Mouse (Mus musculus) left cerebral cortex, postnatal 14 days (tissue): ENCODE results near the gene Ccdc185. TPM values are rescaled to one million over a fixed set of nuclear protein-coding genes. Genes with fewer than 3 reads are reported as not detected.
A peak's percentile ranks its signal among the peaks of the same experiment; 100 is the strongest.

Experiments used
- DNase-seq, 2 experiments: peaks; one replicate each; pipeline ENCODE4 v3.0.0; 2021 to 2022; ENCODE audit warnings: low spot score in 2 of 2, mixed read lengths in 1 of 2
- intact Hi-C: fragments of 180-260 bp; cut with DNase I; formaldehyde crosslinking; loops from one replicate; pipeline ENCODE4 v1.15.1; 2025
- total RNA-seq, 2 experiments: library from RNA; stranded (reverse); gene quantifications; 2 replicates each; pipeline ENCODE4 v1.2.3; 2021

Gene Ccdc185
- total RNA-seq, 2 experiments from 2014 or later: 0.18 to 0.21 TPM

- intact Hi-C loops: no loop called here
- peak in 1 of 2 experiments; percentile 40 for DNase-seq
Measured at GRCm38 (mm10) chr1:182753694-182754093, 4.7 kb upstream of the Ccdc185 start.

DNA sequence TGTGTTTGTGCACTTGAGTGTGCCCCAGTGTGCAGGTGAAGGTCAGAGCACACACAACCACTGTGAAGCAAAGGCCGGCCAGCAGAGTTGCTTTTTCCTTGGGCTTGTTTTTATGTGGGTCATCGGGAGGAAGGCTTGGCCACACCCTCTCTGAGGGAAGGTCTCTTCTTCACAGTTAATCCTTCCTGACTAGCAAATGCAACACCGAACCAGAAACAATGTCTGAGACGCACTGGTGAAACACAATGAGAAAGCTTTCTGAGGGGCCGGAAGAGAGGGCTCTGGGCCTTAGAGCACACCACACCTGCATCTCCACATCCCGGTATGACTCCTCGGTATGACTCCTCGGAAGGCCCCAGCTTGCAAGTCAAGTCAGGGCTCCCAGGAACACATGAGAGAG lies 2.3 kb upstream of the Ccdc185 start:
- DNase-seq: no peak
- intact Hi-C loops: no loop called here

DNA sequence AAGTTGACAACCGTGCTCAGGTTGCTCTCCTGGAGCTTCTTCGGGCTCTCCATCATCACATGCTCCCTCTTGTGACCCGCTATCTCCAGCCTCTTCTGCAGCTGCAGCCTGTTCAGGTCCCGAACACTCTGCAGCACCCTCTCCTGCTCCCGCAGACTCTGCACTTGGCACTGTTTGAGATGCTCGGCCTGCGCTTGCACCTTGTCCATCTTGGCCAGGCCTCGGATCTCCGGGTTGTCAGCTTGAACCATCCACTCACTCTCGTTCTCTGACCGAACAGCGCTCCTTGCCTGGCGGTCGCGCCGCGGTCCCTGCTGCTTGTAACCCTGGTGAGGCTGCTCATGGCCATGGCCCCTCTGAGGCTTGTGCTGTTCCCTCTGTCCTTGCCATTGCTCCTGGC lies 1.1 kb downstream of the Ccdc185 start:
- no peak for DNase-seq
- intact Hi-C loops: no loop called here

- no peak for DNase-seq
- intact Hi-C loops: no loop called here
Measured at GRCm38 (mm10) chr1:182747081-182747480, 1.9 kb downstream of the Ccdc185 start.

DNA sequence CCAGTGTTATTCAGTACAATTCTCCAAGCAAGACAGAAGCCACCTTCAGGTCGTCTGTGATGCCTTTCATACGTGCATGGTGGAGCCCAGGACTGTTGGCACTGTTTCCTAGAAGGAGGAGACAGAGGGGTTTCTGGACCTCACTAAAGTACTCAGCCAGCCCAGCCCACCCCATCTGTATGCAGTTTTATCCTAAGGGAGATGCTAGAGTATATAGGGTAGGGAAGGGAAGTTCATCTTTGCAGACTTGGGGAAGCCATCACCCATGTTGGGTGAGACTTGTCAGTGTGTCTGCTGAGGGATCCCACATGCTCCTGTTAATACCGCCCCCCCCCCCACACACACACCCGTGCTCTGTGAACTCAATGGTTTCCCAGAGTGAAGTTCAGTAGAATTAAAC lies 13.1 kb downstream of the Ccdc185 start:
- no peak for DNase-seq
- intact Hi-C loops: no loop called here

- intact Hi-C loops: no loop called here
- DNase-seq: no peak
Measured at GRCm38 (mm10) chr1:182732695-182733094, 16.3 kb downstream of the Ccdc185 start.

GRCm38 (mm10) chr1:182729002-182729401 lies 20.0 kb downstream of the Ccdc185 start:
- peak in 1 of 2 experiments; percentile 12 for DNase-seq
- intact Hi-C loops: no loop called here

GRCm38 (mm10) chr1:182727541-182727940 lies 21.4 kb downstream of the Ccdc185 start:
- no peak for DNase-seq
- intact Hi-C loops: no loop called here

- intact Hi-C loops: no loop called here
- DNase-seq: no peak
Measured at GRCm38 (mm10) chr1:182714236-182714935, 34.6 kb downstream of the Ccdc185 start.

- peak in 1 of 2 experiments; percentile 8 for DNase-seq
- intact Hi-C loops: no loop called here
Measured at GRCm38 (mm10) chr1:182711360-182711933, 37.5 kb downstream of the Ccdc185 start.

GRCm38 (mm10) chr1:182707459-182707858 lies 41.5 kb downstream of the Ccdc185 start:
- no peak for DNase-seq
- intact Hi-C loops: no loop called here

GRCm38 (mm10) chr1:182704882-182705281 lies 44.1 kb downstream of the Ccdc185 start:
- intact Hi-C loops: no loop called here
- DNase-seq: no peak

GRCm38 (mm10) chr1:182699392-182700347 lies 49.3 kb downstream of the Ccdc185 start:
- intact Hi-C loops: no loop called here
- no peak for DNase-seq

Other genes with a start within 250 kb of the Ccdc185 start
- gene Capn2, start 231.6 kb downstream of the Ccdc185 start, total RNA-seq: 10 to 100 TPM; 55.6 to 59.4 TPM
- gene Capn8, start 184.2 kb downstream of the Ccdc185 start, total RNA-seq: under 1 TPM in 1 of 2 experiments, not detected in 1; 0.13 TPM
- gene Susd4, start 14.7 kb upstream of the Ccdc185 start, total RNA-seq: 100 to 1,000 TPM in 1 of 2 experiments, 10 to 100 TPM in 1; 99.5 to 102 TPM
- gene Tlr5, start 205.6 kb upstream of the Ccdc185 start, total RNA-seq: under 1 TPM; 0.44 to 0.70 TPM